Mouse (Mus musculus): ENCODE results near the gene Samd10.

Samd10 gene

DNA sequence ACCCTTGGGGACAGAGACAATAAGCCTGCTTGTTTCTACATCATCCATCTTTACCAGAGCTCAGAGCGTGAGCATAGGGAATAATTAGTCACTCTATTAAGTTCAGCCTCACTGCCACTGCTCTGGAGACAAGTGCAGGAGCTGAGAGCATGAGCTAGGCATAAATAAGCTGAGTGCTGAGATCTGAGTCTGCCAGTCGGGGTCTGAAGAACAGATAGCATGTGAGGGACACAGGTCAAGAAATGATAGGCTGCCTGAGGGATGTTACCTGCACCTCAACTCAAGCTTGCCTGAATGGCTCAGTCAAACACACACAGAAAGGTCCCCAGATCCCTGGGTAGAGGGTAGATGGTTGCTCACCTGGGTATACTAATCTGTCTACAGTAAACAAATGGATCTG lies 21.9 kb downstream of the Samd10 start:
- no peak for DNase-seq

DNA sequence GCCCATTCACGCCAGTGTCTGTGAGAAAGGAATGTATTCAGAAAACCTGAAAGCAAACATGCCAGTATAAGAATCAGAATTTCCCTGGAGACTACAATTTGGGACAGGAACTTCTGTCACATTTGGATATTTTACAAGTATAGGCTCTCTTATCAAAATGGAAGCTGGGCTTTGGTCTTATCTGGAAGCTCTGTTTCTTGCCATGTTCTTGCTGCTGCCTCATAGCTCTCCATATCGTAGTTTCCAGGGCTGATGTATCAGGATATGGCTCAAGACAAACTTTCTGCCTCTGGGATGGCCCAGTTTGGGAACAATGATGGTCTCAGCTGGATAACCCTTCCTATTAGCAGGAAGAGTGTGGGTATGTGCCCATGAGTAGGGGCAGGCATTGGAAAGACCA lies 22.4 kb downstream of the Samd10 start:
- no peak for DNase-seq

DNA sequence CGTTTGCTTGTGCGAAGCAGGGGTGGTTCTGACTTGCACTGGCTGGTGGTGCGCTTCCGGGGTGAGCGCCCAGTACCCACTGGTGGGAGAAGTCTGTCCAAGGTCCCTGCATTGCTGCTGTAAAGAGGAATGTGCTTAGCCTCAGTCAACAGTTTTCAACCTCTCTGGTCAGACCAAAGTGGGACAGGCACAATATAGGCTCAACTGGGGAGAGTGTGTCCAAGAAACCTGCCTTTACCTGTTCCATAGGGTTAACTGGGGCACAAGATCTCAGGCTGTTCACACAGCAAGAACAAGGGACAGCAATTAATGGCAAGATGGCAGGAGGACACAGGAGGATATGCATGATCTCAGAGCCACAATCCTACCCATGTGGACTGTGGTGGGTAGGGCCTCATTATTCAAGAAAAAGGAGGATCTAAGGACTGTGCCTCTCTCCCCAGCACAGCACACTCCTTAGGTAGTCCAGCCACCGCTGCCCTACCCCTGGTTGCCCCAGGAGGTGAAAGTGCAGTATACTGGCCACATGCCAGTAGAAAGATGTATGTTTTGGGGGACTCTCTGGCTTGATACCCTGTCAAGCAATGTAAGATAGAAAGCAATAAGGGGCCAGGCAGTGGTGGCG lies 24.0 kb downstream of the Samd10 start:
- no peak for DNase-seq

DNA sequence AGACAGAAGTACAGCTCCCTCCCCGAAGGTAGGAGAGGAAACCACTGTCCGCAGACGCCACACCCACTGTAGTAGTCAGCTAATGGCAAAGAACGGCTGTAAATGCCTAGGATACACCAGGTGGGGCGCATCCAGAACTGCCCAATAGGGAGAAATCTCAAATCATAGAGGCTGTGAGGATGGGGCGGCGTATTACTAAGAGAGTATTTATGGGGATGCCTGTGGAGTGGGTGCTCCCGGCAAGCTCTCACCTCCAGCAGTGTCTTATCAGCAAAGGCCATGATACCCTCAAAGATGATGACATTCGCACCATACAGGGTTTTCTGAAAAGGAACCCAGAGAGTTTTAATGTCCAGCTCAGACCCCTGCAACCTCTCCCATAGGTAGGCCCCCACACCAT lies 25.1 kb downstream of the Samd10 start:
- no peak for DNase-seq

DNA sequence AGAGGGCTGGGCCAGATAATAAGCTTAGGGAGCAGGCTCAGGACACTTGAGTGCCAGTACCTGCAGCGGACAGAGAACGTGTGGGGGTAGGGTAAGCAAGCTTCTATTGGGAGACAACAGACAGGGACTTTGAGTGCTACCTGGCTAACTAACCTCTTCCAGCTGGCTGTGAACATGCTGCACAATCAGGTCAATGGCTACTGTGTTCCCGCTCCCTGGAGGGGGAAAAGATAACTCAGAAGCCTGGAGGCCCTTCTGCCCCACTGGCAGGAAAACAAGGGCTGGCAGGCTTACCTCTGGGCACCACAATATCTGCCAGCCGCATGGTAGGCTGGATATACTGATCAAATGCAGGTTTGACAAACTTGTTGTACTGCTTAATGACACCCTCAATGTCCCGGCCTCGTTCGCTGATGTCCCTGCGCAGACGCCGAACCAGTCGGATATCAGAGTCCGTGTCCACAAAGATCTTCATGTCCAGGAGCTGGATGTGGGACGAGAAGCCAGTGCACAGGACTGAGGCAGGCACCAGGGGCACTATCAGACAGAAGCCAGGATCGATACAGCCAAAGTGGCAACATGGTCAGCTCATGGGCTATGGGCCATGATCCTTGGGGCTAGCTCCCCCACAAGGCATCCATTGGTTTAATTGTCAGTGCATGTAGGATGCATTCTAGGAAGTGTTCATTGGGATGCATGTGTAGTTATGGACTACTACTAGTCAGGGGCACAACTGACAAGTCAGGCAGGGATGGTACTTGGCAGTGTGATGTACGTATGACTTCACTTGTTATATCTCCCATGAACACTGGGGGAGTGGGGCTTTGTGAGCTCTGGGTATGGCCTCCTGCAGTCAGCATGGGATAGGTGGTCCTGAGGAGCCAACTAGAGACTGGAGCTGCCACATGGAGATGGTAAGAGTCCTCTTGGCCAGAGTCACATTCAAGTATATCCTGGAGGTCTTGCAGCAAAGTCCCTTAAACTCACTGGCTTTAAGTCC lies 25.8 kb downstream of the Samd10 start:
- DNase-seq = no peak

DNA sequence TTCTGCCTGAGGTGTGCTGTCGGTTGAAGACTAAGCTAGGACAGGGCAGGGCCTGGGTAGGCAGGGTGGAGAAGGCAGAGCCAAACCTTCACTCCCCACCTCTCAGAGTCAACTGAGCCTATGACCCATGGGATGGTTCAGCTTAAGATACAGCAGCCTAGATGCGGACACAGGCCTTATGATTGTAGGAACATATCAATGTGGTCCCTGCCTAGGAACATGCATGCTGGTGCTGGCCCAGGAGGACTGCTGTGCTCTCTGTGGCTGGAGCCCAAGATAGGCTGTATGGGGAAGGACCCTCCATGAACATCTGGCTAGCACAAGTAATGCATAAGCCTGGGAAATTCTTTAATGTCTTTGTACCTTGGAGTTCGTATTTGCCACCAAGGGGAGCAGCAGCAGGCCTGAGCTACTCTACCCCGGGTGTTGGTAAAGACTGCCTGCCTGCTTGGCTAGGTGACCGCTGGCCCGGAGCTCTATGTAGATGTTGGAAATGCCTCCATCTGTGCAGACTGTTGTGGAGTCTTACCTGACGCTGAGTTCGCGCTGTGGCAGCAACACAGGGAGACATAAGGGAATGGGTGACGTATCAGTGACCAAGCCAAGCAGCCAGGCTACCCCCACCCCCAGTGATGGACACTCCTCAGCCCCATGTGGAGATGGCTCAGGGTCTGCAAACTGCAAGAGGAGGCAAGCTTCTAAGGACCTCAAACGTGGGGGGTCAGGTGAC lies 26.9 kb downstream of the Samd10 start:
- DNase-seq = no peak

DNA sequence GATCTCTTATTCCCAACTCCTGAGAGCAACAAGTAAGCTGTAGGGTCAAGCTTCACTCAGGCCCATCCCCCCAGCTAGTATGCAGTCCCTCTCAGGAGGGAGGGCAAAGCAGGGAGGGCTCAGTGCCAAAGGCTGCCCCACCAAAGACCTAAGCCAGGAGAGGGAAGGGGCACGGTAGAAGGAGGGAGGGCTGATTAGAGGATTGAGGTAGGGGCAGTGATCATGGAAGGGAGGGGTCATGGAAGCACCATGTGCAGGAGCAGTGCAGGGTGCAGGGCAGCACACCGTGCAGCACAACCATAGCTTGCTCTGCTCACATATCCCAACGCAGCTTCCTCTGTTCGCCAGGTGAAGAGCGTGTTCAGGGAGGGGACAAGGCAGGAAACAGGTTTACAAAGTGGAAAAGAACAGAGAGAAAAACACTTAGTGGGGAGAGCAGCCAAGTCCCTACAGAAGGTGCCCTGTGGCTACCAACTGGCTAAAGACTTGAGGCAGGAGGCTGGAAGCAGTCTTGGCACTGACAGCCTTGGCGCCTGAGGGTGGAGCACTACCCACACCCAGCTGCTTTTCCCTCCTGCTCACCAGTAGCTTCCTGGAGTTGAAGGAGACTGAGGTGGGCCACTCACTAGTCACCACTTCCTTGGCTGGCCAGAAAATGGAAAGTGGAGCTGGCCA lies 28.0 kb downstream of the Samd10 start:
- DNase-seq = no peak

DNA sequence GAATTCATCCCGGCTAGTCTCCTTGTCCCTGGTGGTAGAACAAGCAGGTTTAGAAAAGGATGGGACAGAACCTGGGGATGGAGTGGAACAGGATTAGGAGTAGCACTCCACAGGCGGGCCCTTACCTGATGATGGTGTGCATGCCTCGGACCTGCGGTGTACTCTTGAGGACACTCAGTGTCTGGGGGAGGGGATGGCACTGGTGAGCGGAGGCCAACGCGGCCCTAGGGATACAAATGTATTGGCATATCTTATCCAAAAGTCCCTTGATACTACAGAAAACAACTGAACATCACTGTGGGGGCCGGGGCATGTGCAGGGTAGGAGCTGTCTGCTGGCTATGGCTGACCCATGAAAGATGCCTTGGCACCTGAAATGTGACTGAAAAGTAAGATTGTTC lies 28.6 kb downstream of the Samd10 start:
- no peak for DNase-seq

DNA sequence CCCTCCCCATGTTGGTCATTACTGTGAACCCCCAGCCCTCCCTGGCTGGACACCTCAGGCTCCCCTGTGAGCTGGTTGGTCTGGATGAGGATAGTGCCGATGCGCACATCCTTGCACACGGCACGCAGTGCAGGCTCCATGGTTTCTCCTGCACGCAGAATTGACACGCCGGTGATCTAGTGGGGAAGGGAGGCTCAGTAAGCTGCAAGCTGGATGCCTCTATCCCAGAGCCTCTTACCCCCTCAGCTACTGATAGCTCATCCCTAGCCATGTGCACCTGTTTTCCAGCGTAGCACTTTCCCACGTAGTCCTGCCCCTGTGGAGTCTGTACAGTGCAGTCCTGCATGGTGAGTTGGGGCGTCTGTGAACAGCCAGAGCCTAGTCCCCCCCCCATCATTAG lies 29.2 kb downstream of the Samd10 start:
- no peak for DNase-seq

DNA sequence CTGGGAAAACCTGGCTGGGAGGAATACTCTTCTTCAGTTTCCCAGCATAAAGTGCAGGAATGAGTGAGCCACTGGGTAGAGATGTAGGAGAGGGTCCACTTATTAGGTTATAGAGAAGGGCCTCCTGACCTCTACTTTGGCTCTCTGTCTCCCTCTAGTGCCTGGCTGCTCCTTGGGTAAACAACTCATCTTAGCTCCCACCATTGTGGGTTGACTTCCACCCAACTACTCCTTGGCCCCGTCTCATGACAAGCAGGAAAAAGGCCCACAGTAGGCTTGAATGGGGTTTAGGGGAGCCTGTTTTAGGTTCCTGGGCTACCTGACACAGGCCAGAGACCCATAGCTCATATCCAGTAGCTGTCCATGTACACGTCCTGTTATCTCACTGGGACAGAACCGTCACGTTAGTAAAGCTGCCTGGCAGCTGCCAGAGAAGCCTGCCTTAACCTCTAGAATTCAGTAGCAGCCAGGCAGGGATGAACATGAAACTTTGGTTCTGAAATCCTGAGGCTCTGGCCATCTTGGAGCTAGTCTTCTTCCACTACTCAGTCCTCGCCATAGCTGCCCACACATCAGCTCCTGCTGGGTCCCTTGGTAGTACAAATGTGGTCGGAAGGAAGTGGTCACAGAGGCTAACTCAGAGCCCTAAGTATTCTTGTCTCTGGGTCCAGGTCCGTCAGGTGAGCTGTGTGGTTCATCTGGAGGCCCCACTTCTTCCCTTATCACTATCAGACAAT lies 30.6 kb downstream of the Samd10 start:
- peak; percentile 80 for DNase-seq

DNA sequence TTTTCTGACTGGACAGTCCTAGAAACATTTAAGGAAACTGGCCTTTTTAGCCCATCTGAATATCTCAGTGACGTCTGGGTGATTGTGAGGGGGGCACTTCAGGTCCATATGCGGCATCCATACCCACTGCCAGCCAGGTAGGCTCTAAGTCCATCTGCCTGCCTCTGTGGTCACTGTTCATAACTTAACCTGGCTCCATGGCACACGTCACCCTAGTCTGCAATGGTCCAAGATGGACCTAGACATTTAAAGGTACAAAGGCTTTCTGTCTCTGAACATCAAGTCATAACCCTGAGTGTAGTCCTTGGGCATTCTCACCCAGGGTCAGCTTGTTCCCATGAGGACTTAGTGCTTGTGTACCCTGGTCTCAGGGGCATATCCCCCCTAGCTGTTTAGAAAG lies 31.7 kb downstream of the Samd10 start:
- DNase-seq = no peak

DNA sequence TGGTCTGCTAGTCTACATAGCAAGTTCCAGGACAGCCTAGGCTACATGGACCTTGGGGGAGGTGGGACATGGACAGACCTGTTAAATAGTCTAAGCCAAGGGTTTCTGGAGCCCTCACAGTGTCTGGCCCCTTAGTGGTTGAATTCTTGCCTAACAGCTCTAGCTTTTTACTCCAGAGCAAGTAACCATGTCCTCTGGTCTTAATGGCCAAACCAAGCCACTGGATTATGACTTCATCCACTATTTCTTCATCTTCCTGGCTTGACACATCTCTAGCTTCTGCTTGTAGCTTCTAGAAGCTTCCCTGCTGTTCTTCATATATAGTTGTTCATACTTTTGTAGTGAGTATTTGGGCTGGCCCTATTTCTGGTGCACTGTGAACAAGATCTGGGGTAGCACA lies 45.2 kb downstream of the Samd10 start:
- DNase-seq = peak; percentile 34

DNA sequence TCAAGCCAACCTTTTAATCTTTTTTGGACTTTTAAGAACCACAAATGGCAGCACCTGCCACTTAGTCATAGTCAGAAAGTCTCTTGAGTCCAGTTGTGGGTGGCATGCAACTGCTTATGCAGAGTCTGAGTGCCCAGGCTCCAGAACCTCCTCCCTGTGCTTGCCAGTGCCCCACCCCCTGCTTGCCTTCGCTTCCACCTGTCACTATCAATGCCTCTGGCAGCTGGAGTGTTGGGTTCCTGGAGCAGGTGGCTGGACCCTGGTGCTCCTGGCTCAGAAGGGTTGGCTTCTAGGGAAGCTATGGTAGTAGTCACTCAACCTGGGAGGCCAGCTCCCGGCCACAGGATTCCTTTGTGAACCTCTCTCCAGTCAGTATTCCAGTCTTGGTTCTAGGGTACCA lies 48.8 kb downstream of the Samd10 start:
- DNase-seq = no peak

DNA sequence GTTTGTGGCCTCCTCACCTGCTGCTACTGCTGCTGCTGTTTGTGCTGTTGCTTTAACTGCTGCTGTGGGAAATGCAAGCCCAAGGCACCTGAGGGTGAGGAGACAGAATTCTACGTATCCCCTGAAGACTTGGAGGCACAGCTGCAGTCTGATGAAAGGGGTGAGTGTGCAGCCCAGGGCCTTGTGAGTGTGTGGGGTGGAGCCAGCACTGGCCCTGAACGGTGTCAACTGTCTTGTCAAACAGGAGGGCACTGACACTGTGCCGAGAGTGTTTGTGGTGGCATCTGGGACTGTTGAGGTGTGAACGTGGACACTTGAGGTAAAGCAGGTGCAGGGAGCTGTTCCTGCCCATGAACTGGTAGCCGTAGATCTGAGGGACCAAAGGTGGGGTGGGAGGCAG lies 50.3 kb downstream of the Samd10 start:
- DNase-seq = no peak

DNA sequence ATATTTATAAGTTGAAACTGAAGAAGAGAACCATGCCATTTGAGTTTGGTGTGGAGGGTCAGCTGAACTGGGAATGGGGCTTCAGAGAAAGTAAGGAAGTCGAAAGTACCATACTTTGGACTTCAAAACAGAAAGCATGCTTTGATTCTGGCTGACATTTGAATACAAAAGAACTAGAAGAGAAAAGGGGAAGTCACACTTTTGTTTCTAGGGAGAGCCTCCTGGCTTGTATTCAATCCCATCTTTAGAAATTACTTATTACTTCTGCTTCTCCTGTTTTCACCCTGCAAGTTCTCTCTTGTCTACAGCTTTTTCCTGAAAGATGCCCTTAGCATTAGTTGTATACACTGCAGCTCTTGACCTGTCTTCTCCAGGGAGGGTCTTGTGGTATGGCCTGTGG lies 50.8 kb downstream of the Samd10 start:
- no peak for DNase-seq

DNA sequence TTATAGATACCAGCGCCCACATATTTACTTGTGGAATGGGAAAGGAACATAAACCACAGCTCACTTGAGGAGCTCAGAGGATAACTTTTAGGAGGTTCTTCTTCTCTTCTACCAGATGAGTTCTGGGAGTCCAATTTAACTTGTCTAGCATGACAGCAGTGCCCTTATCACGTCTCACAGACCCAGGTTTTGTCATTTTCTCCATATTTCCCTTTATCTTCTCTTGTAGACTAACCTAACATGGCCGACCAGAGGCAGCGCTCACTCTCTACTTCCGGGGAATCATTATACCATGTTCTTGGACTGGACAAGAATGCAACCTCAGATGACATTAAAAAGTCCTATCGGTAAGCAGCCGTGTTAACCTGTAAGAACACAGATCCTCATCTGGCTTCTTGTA lies 52.9 kb downstream of the Samd10 start:
- DNase-seq = no peak
